Mouse (Mus musculus) spleen, adult 2 months (tissue): ENCODE results near the gene Cd99l2.

Experiments used
- CTCF ChIP-seq: fragments of 200-500 bp; IDR thresholded peaks from 2 replicates; pipeline ENCODE4 v1.5.1; 2011; ENCODE audit warnings: mild to moderate bottlenecking, inconsistent platforms; ENCODE audit not compliant: insufficient read depth, insufficient read length, insufficient replicate concordance; ENCODE audit errors: extremely low read depth
- POLR2A ChIP-seq: fragments of 200-500 bp; IDR thresholded peaks from 2 replicates; pipeline ENCODE4 v1.6.1; 2011; ENCODE audit warnings: low read depth, low read length, inconsistent platforms

DNA sequence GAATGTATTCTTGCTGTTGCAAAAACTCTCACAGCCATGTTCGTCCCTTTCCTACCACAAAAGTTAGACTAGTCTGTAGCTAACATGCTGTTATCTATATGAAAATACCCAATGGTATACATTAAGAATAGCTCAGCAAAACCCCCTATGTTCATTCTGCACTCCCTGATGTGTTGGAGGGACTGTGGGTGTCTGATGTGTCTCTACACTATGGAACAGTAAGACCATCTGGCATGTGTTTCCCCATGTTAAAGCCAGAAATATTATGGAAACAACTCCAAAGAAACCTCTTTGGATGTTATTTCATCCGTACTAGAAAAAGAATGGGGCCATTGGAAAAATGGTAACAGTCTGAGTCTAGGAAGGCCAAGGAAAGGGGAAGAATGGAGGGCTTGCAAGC lies 57.1 kb downstream of the Cd99l2 start:
- TF ChIP-seq POLR2A: no peak
- TF ChIP-seq CTCF: no peak
